Mouse (Mus musculus): ENCODE data around the gene Cacng1.

The Cacng1 gene

GRCm38 (mm10) chr11:107707897-107708610 lies 8.3 kb downstream of the Cacng1 start:
- no peak for DNase-seq (ENCODE audit: extremely low spot score, low spot score)

DNA sequence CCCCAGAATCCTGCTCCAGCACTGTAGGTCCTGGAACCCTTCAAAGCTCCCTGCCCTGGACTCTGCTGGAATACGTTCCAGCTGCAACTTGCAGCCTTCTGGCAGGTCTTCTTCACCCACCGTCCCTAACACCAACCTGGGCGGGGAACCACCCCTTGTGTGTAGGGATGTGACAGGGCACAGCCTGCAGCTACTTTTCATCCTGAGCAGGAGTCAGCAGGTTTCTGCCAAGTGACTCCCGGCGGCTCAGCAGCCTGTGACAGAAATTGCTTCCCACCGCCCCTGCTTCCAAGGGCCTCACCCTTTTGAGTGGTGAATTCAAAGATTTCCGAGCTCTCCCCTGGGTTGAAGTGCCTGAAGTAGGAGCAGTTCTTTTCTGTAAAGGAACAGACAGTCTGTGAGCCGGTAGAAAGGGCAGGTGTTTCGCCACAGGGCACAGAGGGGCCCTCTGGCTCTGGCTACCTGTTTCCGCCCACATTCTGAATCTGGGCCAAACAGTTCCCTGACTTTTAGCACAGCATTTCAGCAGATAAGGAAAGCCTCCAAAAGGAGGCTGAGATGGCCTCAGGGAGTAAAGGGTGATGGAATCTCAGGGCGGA lies 10.7 kb downstream of the Cacng1 start:
- DNase-seq (ENCODE audit: extremely low spot score, low spot score), result no peak

DNA sequence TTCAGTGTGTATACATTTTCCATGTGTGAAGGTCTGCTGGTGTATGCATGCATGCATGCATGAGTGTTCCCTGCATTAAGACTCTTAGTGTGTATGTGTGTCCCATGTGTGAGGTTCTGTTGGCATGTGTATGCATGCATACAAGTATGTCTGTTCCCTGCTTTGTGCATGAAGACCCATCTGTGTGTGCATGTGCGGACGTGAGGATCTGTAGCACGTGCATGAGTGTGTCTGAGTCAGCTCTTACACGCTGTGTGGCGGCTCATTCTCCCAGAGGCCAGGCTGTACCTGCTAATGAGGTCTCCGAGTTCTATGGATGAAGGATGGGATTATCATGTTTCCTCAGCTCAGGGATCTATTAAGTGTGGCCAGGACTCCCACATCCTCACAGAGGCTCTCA lies 11.3 kb downstream of the Cacng1 start:
- DNase-seq (ENCODE audit: extremely low spot score, low spot score), result no peak

DNA sequence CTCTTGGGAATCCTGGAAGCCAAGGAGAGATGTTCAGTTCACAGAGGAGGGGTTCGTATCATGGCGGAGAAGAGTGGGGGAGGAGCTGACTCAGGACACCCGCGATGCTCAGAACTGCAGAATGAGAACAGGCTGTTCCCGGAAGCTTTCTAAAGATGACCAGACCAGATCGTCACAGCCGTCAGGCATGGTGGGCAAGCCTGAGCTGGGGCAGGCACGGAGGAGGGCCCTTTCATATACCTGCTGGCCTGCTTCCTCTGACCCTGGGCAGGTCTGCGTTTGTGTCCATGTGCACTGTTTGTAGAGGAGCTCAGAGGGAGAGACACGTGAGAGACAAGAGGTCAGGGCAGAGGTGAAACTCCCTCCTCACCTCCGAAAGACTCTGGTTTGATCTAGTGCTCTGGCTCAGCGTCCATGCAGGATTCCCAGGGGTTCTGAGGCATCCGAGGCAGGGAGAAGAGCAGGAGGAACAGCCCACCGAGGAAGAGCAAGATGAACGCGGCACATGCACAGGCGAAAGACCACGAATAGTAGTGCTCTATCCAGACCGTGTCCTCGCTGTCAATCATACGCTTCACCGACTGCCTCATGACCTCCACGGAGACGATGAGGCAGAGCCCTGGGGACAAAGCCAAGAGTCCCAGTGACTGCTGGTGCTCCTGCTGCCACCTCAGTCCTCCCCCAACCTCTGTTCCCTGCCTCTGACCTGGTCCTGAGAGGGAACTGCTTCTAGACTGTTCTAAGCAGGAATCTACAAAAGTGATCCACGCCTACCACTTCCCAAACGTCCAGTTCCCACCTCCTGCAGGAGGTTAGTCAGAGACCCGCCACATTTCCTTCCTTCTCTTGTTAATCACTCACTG lies 12.8 kb downstream of the Cacng1 start:
- DNase-seq (ENCODE audit: extremely low spot score, low spot score), result no peak

- DNase-seq (ENCODE audit: extremely low spot score, low spot score), result no peak
These were observed 16.4 kb downstream of the Cacng1 start for GRCm38 (mm10) chr11:107699967-107700366.

DNA sequence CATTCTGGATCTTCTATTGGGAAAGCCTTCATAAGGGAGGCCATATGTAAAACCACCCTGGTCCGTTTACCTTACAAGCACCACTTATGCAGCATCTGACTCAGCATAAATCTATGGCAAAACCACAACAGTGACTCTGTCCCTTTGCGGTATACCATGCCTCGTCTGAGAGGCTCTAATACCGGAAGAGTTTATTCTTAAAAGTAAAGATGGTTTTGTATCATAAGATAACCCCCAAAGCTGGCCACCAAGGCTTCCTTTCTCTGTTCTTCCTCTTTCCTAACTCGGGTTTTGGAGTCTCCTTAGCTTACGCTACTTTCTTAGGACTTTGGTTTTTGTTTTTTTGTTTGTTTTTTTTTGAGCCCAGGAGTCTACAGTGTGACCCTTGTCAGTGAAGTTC lies 23.0 kb downstream of the Cacng1 start:
- DNase-seq (ENCODE audit: extremely low spot score, low spot score), result no peak

- no peak for DNase-seq (ENCODE audit: extremely low spot score, low spot score)
These were observed 24.8 kb downstream of the Cacng1 start for GRCm38 (mm10) chr11:107691569-107691968.

GRCm38 (mm10) chr11:107688480-107688879 lies 27.8 kb downstream of the Cacng1 start:
- no peak for DNase-seq (ENCODE audit: extremely low spot score, low spot score)

GRCm38 (mm10) chr11:107686290-107686689 lies 30.0 kb downstream of the Cacng1 start:
- DNase-seq (ENCODE audit: extremely low spot score, low spot score), result no peak

DNA sequence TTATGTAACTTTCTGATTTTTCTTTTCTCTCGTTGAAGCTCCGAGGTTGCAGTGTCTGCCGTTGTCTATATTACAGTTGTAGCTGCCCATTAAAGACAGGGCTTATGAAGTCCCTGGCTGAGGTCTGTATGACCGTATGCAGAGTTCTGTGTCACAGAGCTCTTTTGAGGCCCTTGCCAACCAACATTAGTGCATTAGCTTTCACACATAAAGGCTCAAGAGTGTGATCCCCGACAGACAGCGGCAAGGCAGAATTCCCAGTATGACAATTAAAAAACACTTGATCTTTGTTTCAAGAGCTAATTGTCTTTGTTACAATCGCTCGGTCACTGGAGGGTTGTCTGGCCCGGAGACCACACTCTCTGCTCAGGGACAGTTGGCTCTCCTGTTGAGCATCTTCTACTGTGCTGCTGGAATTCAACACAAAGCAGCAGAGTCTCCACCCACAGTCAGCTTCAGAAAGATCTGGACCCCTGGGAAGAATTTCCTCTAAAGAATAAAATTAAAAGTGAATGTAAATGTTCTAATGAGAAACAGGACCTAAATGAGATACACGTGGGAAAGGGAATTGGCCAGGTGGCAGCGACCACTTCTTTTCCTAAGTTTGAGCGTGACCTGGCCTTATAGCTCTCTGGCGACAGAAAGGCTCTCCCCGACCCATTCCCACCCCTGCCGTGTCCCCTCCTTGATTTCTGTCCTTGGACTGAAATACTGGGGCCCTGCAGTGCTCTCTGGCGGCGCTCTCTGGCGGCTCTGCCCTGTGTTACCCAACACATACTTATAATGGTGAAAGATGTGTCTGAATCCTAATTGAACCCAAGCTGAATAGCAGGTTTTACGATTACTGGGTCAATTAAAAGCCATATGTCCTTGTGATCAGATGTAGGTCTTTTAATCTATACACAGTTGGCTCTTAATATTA lies 32.5 kb downstream of the Cacng1 start:
- no peak for DNase-seq (ENCODE audit: extremely low spot score, low spot score)

GRCm38 (mm10) chr11:107682694-107683355 lies 33.5 kb downstream of the Cacng1 start:
- no peak for DNase-seq (ENCODE audit: extremely low spot score, low spot score)

DNA sequence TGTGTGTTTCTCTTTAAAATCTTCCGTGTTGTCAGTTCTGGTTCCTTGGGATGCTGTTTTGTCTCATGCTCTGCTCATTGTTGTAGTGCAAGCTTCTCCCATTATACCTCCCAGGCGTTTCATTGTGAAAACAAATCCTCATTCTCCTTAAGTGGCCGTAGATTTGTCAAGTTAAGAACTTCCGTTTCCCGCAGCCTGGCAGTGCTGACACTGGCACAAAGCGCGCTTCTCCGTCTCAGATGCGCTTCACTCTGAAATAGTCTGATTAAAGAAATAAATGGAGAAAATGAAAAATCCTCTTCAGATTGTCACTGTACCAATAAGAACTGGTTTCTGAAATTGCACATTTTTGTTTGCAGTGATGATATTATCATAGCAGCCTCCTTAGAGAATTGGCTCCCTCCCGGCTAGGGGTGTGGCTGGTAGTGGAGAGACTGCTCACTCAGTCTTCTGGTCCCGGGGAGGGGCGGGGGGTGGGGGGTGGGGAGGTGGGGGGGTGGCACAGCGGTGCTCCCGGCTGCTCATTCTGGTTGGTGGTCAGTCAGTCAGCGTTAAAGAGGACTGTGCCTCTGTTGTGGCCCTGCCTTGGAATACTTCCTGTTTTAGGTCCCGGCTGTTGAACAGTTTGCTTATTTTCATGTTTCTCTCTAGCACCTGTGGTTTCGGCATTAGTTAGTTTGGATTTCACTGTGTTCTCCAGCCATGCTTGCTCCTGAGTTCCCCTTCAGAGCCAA lies 39.9 kb downstream of the Cacng1 start:
- no peak for DNase-seq (ENCODE audit: extremely low spot score, low spot score)

DNA sequence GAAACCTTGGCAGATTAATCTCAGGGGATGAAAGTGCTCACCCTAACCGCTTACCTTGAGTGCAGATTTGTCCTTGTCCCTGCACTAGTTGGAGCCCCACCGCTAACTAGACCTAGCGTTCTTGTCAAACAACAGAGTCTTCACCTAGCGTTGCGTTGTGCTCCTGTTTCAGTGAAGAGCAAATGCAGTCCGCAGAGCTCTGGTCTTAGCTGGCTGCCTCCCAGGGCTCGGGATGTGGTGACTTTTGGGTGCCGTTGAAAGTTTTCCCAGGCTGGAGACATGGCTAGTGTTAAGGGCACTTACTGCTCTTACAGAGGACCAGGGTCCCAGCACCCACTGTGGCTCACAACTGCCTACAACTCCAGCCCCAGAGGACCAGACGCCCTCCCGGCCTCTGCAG lies 41.1 kb downstream of the Cacng1 start:
- no peak for DNase-seq (ENCODE audit: extremely low spot score, low spot score)

DNA sequence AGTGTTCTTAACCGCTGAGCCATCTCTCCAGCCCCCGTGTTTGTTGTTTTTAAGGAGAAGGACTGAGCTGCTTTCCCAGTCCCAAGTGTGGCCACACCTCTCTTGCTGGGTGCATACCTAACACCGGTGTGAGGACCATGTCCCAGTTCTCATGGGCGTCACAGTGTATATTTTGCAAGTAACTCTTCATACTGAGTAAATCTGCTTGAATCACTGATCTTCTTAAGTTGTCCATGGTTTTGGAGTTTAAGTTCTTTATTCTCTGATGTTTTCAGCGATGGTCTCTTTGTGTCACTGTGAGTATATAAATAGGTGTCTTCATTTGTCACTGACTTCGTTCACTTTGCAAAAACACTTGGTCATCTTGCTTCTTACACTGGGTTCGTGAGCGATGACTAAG lies 41.7 kb downstream of the Cacng1 start:
- DNase-seq (ENCODE audit: extremely low spot score, low spot score), result no peak

- no peak for DNase-seq (ENCODE audit: extremely low spot score, low spot score)
These were observed 42.3 kb downstream of the Cacng1 start for GRCm38 (mm10) chr11:107674006-107674405.

- no peak for DNase-seq (ENCODE audit: extremely low spot score, low spot score)
These were observed 47.3 kb downstream of the Cacng1 start for GRCm38 (mm10) chr11:107668977-107669376.

GRCm38 (mm10) chr11:107668223-107668622 lies 48.1 kb downstream of the Cacng1 start:
- no peak for DNase-seq (ENCODE audit: extremely low spot score, low spot score)

GRCm38 (mm10) chr11:107667542-107667941 lies 48.8 kb downstream of the Cacng1 start:
- DNase-seq (ENCODE audit: extremely low spot score, low spot score), result no peak

DNA sequence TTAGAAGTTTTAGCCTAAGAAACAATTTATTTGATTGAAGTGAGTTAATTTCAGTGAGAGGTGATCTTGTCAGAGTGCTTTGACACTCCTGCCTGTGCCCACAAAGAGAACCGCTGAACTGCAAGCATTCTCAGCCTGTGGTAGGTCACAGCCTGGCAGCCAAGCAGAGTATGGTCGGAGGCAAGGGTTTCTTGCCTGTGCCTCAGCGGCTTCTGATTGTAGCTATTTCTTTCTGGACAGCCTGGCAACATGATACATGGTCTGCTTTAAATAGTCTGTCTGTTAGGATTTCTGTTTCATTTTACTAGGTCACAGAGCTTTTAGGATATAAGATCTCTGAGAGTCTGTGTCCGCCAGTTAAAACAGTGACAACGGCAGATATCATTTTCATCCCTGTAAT lies 53.7 kb downstream of the Cacng1 start:
- no peak for DNase-seq (ENCODE audit: extremely low spot score, low spot score)

DNA sequence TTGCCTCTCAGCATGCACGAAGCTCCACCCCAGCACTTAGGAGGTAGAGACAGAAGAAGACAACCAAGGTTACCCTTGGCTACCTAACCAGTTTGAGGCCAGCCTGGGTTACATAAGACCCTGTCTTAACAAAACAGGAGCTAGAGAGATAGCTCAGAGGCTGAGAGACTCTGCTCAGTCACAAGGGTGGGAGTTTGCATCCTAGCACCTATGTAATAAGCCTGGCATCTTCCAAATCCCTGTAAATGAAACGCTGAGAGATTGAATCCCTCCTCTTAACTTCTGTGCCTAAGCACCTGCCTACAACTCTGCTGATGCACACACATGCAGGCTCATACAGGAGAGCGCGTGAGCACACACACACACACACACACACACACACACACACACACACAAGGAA lies 55.9 kb downstream of the Cacng1 start:
- no peak for DNase-seq (ENCODE audit: extremely low spot score, low spot score)

All from neural tube, embryonic 10.5 days (tissue).